Mouse (Mus musculus) layer of hippocampus, adult 11-12 months (tissue): Measurements from ENCODE around the gene Ptges2.
"Not testable (repeated sequence)": the region's sequence is repeated elsewhere in the genome, so short reads cannot be mapped to it uniquely, and the experiment has no call there.

Source experiments
- DNase-seq: peaks from one replicate; pipeline ENCODE4 v3.0.0; 2022; ENCODE audit warnings: low spot score

Gene Ptges2

GRCm38 (mm10) chr2:32395484-32395945, at the start of gene Ptges2:
Gene Ptges2 (plus strand): TSS chr2:32395896.
- DNase-seq: peak; percentile 91

GRCm38 (mm10) chr2:32347019-32347418, 48.7 kb upstream of the Ptges2 start:
- no peak for DNase-seq

- DNase-seq: peak; percentile 64
These were observed 47.4 kb upstream of the Ptges2 start for GRCm38 (mm10) chr2:32348311-32348710.

- no peak for DNase-seq
These were observed 46.0 kb upstream of the Ptges2 start for GRCm38 (mm10) chr2:32349625-32350255.

- DNase-seq: no peak
These were observed 45.1 kb upstream of the Ptges2 start for GRCm38 (mm10) chr2:32350471-32351051.

- DNase-seq: no peak
These were observed 44.2 kb upstream of the Ptges2 start for GRCm38 (mm10) chr2:32351471-32351961.

- peak; percentile 52 for DNase-seq
These were observed 43.3 kb upstream of the Ptges2 start, which contains the start of gene Ciz1 for GRCm38 (mm10) chr2:32352151-32353006. Gene Ciz1 (plus strand): TSS chr2:32352327.

GRCm38 (mm10) chr2:32353007-32353542, 42.6 kb upstream of the Ptges2 start, which contains the start of gene Dnm1:
Gene Dnm1 (minus strand): TSS chr2:32353338.
- peak; percentile 95 for DNase-seq

GRCm38 (mm10) chr2:32353836-32354235, 41.9 kb upstream of the Ptges2 start:
- DNase-seq: no peak

GRCm38 (mm10) chr2:32354336-32354895, 41.3 kb upstream of the Ptges2 start:
- DNase-seq: no peak

- no peak for DNase-seq
These were observed 39.5 kb upstream of the Ptges2 start for GRCm38 (mm10) chr2:32356216-32356615.

GRCm38 (mm10) chr2:32357710-32358109, 38.0 kb upstream of the Ptges2 start:
- no peak for DNase-seq

- DNase-seq: no peak
These were observed 37.3 kb upstream of the Ptges2 start for GRCm38 (mm10) chr2:32358381-32358780.

GRCm38 (mm10) chr2:32360741-32361140, 35.0 kb upstream of the Ptges2 start:
- DNase-seq: peak; percentile 83

GRCm38 (mm10) chr2:32361437-32361836, 34.3 kb upstream of the Ptges2 start:
- DNase-seq: peak; percentile 83

GRCm38 (mm10) chr2:32362274-32362673, 33.4 kb upstream of the Ptges2 start:
- DNase-seq: not testable (repeated sequence)

GRCm38 (mm10) chr2:32362817-32363340, 32.8 kb upstream of the Ptges2 start:
- DNase-seq: peak; percentile 90

GRCm38 (mm10) chr2:32363376-32364106, 32.2 kb upstream of the Ptges2 start:
- no peak for DNase-seq

- no peak for DNase-seq
These were observed 31.6 kb upstream of the Ptges2 start for GRCm38 (mm10) chr2:32364121-32364520.

GRCm38 (mm10) chr2:32367315-32367714, 28.4 kb upstream of the Ptges2 start:
- no peak for DNase-seq

- DNase-seq: no peak
These were observed 21.5 kb upstream of the Ptges2 start for GRCm38 (mm10) chr2:32374191-32374590.
